Mouse (Mus musculus) naive thymus-derived CD4-positive, alpha-beta T cell, adult 2 months (primary cell): ENCODE data around the gene Spats2.

ENCODE experiments used
- DNase-seq: peaks from one replicate; pipeline ENCODE4 v3.0.0-alpha.2; 2011; ENCODE audit warnings: low read depth

Spats2 gene

DNA sequence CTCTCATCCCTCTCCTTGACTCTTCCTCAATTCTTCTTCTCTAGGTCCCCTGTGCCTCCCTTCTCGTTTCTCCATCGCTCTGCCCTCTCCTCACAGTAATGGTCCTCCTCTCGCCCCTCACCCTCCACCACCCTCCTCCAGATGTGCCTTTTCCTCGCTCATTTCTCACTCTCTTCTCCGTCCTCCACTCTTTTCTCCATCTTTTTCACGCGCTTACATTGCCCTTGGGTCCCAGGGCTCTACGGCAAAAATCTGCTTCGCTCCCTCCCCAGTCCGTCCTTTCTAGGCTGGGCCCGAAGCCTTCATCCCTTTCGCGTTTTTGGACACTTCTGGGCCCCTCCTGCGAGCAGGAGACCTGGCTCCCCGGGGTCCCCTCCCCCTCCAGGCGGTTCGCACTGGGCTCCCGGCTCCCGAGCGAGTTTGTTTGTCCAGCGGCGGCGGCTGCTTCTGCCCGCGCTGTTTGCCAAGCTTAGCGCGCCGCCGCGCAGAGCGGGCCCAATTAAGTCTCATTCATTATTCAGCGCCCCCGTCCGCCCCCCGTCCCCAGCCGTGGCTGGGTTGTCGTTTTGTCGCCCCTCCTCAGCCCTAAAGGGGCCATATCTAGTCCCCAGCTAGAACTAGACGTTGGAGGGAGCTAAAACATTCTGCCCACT, 27.8 kb upstream of the Spats2 start:
- DNase-seq, result no peak

DNA sequence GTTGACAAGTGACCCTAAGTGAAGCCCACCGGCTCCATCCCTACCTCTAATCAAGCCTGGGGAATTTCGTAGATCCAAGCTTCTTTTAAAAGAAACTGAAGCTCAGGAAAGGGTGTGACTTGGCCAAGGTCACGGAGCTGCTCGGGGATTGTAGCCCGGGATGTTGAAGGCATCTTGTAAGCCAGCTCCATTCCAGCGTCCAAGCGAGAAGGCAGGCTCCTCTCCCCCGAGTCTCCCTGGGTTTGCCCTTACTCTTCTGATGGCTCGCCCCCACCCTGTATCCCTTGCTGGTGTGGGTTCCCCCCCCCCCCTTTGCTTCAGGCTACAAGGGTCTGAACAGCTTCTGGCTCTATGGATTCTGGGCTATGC, 27.2 kb upstream of the Spats2 start:
- DNase-seq, result no peak

DNA sequence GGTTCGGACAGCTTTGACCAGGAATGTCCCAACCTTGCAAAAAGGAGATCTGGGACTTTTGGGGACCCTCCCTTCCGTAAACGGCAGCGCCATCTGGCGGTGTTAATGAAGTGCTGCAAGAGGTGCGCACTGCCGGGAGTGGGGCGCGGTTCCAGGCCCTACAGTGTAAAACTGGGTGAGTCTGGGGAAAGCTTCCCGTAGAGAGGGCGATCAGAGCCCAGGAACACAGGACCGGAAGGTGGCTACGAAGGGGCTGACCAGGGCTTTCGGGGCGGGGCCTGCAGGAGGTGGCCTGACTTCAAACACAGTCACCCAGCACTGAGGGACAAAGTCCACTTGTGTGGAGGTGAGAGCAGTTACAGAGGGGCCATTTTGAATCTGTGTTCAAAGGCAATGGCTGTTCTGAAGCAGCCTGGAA, 26.6 kb upstream of the Spats2 start:
- peak; percentile 65 for DNase-seq

DNA sequence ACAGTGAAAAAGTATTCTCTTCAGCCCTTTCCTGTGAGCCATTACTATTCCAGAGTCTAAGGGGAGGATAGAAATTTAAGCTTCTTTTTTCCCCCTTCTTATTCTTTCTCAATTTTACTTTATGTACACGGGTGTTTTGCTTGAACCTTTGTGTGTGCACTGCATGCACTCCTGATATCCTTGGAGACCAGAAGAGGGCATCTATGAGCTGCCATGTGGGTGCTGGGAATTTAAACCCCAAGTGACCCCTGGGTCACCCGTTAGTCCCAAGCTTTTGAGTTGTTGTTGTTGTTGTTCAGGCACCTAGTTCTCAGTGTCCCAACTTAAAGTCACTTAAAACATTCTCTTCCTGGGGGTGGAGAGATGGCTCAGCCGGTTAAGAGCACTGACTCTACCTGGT, 25.7 kb upstream of the Spats2 start:
- no peak for DNase-seq

DNA sequence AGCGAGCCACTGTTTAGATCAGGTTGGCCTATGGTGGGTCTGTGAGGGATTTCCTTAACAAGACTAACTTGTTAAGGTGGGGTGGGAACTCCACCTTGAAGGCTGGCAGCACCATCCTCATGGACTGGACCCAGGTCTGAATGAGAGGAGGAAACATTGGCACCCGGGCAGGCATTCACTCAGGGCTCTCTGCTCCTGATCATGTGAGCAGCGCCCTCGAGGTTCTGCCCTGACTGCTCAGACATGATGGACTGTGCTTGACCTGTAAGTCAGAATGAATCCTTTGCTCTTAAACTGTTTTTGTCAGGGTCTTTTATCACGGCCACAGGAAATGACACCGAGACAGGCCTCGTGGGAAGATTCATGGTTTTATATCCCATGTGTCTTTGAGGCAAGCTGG, 20.5 kb upstream of the Spats2 start:
- no peak for DNase-seq

DNA sequence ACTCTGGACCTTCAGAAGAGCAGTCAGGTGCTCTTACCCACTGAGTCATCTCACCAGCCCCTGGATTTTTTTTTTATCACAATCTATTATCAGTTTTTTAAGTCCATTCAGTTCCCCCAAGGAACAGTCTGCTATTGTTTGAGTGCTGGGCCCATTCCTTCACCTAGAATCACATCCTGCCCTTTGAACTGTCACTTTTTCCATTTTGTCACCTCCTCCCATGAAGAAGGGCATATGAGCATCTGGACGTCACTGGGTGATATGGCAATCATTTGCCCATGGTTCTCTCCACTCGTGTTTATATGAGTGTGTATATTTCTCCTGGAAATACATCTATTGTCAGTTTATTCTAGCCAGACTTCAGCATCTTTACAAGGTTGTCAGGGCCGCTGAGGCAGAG, 17.9 kb upstream of the Spats2 start:
- DNase-seq, result peak; percentile 61

DNA sequence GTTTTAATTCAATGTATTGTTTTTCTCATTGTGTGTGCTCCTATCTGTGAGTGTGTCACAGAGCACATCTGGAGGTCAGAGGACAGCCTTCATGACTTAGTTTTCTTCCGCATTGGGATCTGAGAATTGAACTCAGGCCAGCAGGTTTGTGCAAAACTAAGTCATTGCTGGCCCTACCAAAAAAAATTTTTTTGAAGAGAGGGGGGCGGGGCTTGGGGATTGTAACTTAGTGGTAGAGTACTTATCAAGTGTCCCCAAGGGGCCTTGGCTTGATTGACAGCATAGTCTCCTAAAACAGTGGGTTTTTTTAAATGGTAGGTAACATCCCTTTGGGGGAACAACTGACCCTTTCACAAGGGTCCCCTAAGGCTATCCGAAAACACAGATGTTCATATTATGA, 14.6 kb upstream of the Spats2 start:
- DNase-seq, result no peak

DNA sequence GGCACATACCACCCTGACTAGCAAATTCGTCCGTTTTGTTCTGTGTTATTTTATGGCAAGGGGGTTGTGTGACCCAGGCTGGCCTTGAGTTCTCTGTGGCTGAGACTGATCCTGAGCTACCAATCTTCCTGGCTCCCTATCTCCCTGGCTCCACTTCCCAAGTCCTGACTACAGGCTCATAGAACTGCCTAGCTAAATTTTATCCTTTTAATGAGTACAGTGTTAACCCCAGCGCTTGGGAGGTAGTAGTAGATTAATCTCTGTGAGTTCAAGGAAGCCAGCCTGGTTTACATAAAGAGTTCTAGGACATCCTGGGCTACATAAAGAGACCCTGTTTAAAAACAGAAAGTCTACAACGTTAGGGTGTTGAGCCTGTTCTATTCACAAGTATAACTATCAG, 13.9 kb upstream of the Spats2 start:
- no peak for DNase-seq

DNA sequence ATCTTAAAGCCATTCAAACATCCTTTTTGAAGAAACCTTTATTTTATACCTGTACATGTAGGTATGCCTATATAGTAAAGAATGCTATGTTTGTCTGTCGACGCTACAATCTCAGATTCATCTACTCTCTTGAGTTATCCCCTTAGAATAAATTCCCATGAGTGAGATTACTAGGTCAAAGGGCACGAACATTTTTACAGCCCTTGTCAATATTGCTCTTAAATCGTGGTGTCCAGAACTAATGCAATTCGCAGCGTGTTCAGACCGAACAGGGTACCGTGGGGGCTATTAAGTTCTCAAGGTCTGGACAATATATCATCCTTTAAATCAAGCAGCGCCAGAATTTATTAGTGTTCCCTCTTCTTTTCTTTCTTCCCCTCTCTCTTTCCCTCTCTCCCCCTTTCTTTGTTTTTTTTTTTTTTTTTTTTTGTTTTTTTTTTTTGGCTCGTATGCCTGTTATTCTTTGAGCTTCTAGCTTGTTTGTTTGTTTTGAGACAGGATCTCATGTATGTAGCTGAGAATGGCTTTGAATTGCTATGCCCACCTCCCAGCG, 12.8 kb upstream of the Spats2 start:
- no peak for DNase-seq

DNA sequence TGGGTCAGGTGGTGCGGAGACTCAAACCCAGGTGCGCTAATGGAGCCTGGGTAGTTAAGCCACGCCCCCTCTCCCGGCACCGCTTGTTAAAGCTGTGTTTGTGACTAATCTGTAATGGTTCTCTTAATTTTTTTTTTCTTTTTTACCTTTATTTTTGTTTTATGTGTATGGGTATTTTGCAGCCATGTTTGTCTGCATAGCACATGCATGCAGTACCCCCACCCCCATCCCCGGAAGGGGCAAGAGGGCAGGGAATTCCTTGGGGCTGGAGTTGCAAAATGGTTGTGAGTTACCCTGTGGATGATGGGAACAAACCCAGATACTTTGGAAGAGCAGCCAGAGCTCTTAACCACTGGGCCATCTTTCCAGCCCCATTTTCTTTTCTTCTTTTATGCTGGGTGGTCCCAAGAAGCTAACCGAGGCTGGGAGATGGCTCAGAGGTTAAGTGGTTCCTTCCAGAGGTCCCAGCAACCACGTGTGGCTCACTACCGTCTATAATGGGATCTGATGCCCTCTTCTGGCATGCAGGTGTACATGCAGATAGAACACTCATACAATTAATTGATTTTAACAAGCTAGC, 12.2 kb upstream of the Spats2 start:
- DNase-seq, result peak; percentile 42

DNA sequence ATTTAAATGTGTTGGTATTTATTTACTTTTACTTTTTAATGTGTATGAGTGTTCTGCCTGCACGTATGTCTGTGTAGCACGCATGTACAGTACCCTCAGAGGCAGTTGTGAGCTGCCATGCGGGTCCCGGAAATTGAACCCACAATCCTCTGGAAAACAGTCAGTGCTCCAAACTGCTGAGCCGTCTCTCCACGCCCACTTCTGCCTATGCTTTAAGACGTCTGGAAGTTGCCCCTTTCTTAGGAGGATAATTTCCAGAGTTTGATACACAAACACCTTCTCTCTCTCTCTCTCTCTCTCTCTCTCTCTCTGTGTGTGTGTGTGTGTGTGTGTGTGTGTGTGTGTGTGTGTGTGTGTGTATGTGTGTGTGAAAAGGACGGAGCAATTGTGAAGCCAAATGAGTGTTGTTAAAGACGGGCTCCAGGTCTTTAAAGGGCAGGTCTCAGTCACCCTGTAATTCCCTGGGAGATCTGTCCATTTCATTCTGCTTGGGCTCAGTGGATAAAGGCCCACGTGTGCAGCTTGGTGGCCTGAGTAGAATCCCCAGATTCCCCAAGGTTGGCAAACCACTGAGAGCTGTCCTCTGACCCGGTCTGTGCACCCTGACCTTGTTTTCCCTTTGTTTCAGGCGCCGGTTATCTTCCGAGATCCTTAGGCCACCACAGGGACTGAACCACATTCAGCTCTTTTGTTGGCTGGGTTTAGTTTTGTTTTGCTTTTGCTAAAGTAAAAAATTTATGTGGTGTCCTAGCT, 11.2 kb upstream of the Spats2 start:
- DNase-seq, result no peak

DNA sequence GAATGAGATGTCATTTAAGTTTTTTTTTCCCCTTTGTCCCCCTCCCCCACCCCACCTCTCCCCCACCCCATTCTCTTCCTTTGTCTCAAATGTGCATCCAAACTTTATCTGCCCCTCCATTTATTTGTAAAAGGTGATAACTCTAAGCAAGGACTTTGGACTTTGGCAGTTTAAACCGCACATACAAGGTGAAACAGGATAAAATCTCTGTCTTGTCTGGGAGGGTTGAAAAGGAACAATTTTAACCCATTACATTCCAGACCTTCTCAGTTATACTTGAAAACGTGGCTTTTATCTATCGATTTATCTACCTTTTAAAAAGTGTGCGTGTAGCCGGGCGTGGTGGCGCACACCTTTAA, 10.7 kb upstream of the Spats2 start:
- DNase-seq, result no peak

DNA sequence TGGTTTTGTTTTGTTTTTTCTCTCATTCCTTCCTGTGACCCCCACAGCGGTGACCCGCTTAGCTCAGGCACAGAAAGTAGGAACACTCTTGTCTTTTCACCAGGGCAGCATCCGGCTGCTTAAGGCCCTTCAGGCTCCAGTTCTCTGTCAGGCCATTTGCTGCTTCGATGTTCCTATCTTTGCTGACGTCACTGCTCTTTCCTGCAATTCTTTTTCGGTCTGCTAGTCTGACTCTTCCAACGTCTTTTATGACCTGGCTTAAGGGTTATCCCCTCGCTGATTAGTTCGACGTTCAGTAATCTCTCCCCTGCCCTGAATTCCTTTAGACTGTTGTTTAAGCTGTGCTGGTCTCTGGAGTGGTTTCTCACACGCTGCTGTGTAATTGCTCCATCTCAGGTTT, 9.2 kb upstream of the Spats2 start:
- DNase-seq, result no peak

DNA sequence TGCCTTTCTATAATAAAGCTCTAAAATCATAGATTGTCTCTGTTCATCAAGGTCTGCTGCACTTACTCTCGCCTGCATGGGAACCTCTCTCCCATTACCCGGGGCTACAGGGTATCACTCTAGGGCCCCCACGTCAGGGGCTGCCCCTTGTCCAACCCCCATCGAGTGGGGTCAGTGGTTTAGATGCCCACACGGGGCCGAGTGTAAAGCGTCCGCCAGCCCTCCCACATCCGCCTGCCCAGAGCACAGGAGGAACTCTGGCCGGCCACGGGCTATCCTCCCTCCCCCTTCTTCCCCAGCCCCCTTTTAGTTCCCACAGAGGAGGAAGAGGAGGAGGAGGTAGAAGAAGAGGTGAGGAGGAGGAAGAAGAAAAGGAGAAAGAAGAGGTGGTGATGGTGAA, 4.9 kb upstream of the Spats2 start:
- no peak for DNase-seq

DNA sequence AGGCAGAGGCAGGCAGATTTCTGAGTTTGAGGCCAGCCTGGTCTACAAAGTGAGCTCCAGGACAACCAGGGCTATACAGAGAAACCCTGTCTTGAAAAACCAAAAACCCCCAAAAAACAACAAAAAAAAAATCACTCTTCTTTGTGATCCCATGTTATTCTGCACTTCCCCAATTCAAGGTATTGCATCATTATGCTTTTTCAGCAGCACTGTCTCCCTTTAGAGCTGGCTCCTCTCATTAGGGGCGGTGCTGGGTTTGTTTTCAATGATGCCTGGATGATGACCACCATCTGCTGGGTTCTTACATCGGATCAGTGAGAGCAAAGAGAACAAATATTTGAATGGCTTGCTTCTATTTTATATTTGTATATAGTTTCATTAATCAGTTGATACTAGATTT, 3.1 kb upstream of the Spats2 start:
- DNase-seq, result no peak

DNA sequence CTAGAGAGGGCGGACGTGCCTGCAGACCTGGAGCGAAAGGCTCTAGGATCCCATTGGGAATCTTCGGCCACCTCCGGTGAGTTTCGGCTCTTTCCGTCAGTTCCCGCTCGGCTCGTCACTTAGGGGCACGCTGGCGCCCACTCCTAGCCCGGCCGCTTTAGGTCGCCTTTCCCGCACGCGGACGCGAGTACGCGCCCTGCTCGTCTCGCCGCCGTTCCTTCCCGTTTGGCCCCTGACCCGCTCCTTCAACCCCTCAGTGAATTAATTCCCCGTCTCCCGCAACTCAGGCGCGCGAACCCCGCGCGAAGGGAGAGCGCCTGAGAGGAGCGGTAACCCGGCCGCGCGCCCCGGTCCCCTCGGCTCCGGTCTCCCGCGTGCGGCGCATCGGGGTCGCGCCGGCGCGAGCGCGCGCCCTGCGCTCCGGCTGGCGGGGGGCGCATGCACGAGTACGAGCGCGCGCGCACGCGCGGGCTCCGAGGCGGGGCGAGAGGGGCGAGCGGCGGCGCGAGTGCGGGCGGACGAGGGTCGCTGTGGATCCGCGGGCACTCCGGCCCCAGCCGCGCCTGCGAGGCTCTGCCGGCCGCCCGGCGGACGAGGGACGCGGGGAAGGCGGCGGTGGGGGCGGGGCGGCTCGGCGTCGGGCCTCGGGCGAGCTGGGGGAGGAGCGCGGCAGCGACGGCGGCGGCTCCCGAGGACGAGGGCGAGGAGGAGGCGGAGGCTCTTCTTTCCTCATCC, 532 bp downstream of the Spats2 start:
- DNase-seq, result peak; percentile 44

DNA sequence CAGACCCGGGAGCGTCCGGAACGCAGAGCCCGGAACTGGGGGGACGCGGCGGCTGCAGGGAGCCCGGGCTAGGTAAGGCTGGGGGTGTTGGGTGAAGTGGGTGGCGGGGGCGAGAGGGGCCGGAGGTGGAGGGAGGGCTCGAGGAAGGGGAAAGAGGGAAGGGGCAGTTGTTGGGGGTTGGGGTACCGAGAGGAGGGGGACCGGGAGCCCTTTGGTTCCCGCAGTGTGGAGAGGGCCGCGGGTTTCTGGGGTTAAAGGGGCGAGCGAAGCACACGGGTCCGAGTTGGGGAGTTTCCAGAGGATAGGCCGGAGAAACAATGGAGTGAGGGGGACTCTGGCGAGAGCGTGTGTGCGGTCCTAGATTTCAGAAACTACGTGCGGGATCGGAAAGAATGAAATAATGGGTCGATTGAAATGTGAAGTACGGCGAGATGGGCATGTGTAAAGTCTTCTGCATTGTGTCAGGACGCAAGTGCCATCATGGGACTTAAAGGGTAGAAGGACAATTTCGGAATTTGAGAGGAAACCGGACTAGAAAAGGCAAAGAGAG, 1.2 kb downstream of the Spats2 start:
- peak; percentile 29 for DNase-seq

DNA sequence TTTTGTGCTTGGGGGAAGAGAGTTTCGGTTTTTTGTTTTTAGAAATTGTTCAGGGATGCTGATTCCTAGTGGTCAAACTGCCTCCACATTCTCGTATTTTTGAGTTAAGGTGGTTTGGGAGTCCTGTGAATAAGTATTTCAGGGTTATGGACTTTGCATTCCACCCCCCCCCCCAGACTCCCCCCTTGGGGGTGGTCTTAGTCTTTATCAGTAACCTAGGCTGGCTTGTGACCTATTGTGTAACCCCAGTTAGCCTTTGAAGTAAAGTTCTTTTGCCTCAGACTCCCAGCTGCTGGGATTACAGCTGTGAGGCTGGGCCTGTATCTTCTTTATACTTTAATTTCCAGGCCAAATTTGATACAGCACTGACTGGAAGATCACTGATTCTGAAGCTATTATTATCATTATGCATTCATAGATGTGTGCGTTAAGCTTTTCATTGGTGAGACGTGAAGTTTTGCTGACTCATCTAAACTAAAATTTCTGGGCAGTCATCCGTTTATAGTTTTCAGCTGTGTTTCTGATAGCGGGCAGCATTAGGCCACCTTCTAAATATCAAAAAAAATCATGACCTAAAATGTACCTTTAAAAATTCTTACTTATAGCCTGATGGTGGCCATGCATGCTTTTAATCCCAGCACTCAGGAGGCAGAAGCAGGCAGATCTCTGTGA, 2.3 kb downstream of the Spats2 start:
- no peak for DNase-seq

DNA sequence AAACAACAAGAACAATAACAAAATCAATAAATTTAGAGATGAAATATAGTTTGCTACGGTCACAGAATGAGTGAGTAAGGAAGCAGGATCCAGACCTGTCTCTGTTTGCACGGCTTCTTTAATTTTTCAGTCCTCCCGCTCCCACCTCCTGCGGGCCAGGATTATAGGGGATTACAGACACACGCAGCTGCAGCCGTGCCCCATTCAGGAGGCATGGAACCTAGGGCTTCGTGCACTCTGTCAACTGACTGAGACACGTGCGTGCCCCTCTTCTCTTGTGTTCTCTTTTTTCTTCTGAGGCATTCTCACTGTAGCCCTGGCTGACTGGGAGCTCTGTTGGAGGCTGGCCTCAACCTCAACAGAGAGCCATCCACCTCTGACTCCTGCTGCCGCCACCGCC, 3.7 kb downstream of the Spats2 start:
- DNase-seq, result no peak

DNA sequence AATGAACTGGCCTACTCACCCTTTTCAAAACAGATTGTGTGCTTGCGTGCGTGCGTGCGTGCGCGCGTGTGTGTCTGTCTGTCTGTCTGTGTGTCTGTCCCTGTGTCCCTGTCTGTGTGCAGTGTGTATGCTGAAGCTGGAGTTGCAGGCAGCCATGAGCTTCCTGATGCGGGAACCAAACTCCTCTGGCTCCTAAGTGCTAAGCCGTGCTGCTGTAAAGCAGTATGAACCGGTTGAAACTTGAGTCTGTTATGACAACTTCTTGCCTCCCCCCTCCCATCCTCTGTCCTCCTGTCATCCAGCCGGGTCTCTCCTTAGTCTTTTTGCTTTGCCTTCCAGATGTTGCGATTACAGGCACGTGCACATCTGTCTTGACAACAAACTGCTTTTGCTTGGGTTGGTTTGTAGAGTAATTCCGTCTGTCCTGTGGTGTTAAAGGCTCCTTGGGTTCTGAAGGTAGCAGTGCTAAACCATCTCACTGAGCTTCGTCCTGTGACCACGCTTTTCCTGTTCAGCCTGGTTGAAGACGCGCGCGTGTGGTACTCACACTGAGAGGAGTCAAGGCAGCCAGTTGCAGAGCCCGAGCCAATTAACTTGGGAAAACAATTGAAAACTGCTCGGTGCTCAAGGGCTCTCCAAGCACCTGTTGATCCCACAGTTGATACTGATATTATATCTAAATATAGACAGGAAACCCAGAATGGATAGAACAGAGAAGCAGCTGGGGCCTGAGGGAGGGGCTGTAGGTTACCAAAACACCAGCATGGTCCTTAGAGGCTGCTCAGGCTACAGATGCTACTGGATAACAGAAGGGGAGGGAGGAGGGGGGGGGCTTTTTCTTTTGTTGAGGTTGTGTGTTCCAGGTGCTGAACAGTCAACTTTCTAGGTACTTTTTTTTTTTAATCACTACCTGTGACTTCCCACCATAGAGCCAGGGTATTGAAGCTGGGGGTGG, 4.5 kb downstream of the Spats2 start:
- DNase-seq, result peak; percentile 40

DNA sequence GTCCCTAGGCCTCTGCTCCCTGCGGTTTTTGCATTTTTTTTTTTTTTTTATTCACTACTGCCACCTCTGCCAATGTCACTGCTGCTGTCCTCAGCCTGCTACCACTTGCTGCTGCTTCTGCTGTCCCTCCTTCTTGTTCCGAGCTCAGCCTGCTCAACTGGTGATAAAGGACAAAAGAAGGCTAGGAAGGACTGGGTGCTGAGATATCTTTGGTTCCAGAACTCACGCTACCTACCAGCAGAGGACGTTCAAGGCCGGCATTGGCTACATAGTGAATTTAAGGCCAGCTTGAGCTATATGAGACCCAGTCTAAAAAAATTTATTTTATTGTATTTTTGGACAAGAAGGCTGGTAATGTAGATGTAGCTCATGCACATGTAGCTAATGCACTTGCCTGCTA, 12.7 kb downstream of the Spats2 start:
- no peak for DNase-seq
